Mouse (Mus musculus) MEL (cell line): ENCODE measurements around the gene Irs2. TPM values are rescaled to one million over a fixed set of nuclear protein-coding genes. Genes with fewer than 3 reads are reported as not detected.

Source experiments
- DNase-seq: peaks from one replicate; pipeline ENCODE4 v3.0.0; 2011; ENCODE audit warnings: low read depth, low spot score
- H3K27ac ChIP-seq: 2 replicates; pipeline ENCODE4 v1.5.1; 2012; ENCODE audit warnings: low read depth, mild to moderate bottlenecking, control low read depth, low read length, moderate library complexity; ENCODE audit not compliant: control insufficient read depth
- H3K27me3 ChIP-seq, 2 experiments: fragments of 150-350 bp in 1 of 2; sonication (generic) in 1 of 2; 2 replicates each; pipeline ENCODE4 v1.6.1; 2012; ENCODE audit warnings: low read length in 2 of 2, mild to moderate bottlenecking in 2 of 2, improper control_type of control experiment in 1 of 2, moderate library complexity in 1 of 2; ENCODE audit not compliant: insufficient read depth in 2 of 2, control insufficient read depth in 1 of 2
- H3K36me3 ChIP-seq, 2 experiments: 2 replicates each; pipeline ENCODE4 v1.6.1; 2012 to 2014; ENCODE audit warnings: low read length in 2 of 2, improper control_type of control experiment in 1 of 2, inconsistent platforms in 1 of 2, mild to moderate bottlenecking in 1 of 2; ENCODE audit not compliant: insufficient read depth in 2 of 2, control insufficient read depth in 1 of 2
- H3K4me1 ChIP-seq, 2 experiments: fragments of 150-350 bp in 1 of 2; sonication (generic) in 1 of 2; 2 replicates each; pipeline ENCODE4 v1.6.1; 2012; ENCODE audit warnings: low read length in 2 of 2, improper control_type of control experiment in 1 of 2, mild to moderate bottlenecking in 1 of 2; ENCODE audit not compliant: insufficient read depth in 2 of 2, control insufficient read depth in 1 of 2
- H3K4me3 ChIP-seq, 2 experiments: fragments of 150-350 bp in 1 of 2; sonication (generic) in 1 of 2; 2 replicates each; pipeline ENCODE4 v1.5.1; 2012; ENCODE audit warnings: low read depth in 2 of 2, low read length in 2 of 2, mild to moderate bottlenecking in 2 of 2, moderate library complexity in 2 of 2, control low read depth in 1 of 2, improper control_type of control experiment in 1 of 2; ENCODE audit not compliant: control insufficient read depth in 1 of 2, insufficient read depth in 1 of 2
- H3K79me2 ChIP-seq: 2 replicates; pipeline ENCODE4 v1.6.1; 2012; ENCODE audit warnings: mild to moderate bottlenecking, low read length, moderate library complexity; ENCODE audit not compliant: control insufficient read depth, poor library complexity, insufficient read depth
- H3K9ac ChIP-seq: 2 replicates; pipeline ENCODE4 v1.6.1; 2012; ENCODE audit warnings: low read depth, mild to moderate bottlenecking, control low read depth, low read length, moderate library complexity; ENCODE audit not compliant: control insufficient read depth, poor library complexity, severe bottlenecking
- H3K9me3 ChIP-seq: fragments of 150-350 bp; sonication (generic); replicated peaks from 2 replicates; pipeline ENCODE4 v1.6.1; 2012; ENCODE audit warnings: mild to moderate bottlenecking, low read length, improper control_type of control experiment, moderate library complexity; ENCODE audit not compliant: insufficient read depth
- BHLHE40 ChIP-seq: IDR thresholded peaks from 2 replicates; pipeline ENCODE4 v1.6.1; 2012; ENCODE audit warnings: low read depth, mild to moderate bottlenecking, inconsistent platforms, low read length, improper control_type of control experiment, borderline replicate concordance
- CHD1 ChIP-seq: IDR thresholded peaks from 2 replicates; pipeline ENCODE4 v1.6.1; 2012; ENCODE audit warnings: low read depth, mild to moderate bottlenecking, inconsistent platforms, low read length, improper control_type of control experiment
- E2F4 ChIP-seq: IDR thresholded peaks from 2 replicates; pipeline ENCODE4 v1.6.1; 2011; ENCODE audit warnings: low read depth, low read length, improper control_type of control experiment, borderline replicate concordance
- EP300 ChIP-seq, 2 experiments: IDR thresholded peaks; 2 replicates each; pipeline ENCODE4 v1.6.1; 2011; ENCODE audit warnings: improper control_type of control experiment in 2 of 2, low read length in 2 of 2, low read depth in 1 of 2, mild to moderate bottlenecking in 1 of 2
- ETS1 ChIP-seq: IDR thresholded peaks from 2 replicates; pipeline ENCODE4 v1.6.1; 2012; ENCODE audit warnings: low read depth, mild to moderate bottlenecking, inconsistent platforms, low read length, improper control_type of control experiment, moderate library complexity
- GABPA ChIP-seq: IDR thresholded peaks from 2 replicates; pipeline ENCODE4 v1.6.1; 2012; ENCODE audit warnings: low read depth, mild to moderate bottlenecking, inconsistent platforms, low read length, improper control_type of control experiment, moderate library complexity
- GATA1 ChIP-seq: IDR thresholded peaks from 2 replicates; pipeline ENCODE4 v1.6.1; 2011; ENCODE audit warnings: low read depth, low read length, improper control_type of control experiment
- HCFC1 ChIP-seq: IDR thresholded peaks from 2 replicates; pipeline ENCODE4 v1.6.1; 2012; ENCODE audit warnings: low read depth, mild to moderate bottlenecking, inconsistent platforms, low read length, improper control_type of control experiment, moderate library complexity
- JUND ChIP-seq: IDR thresholded peaks from 2 replicates; pipeline ENCODE4 v1.6.1; 2011; ENCODE audit warnings: low read depth, mild to moderate bottlenecking, improper control_type of control experiment, low read length
- KAT2A ChIP-seq: conservative IDR thresholded peaks from 2 replicates; pipeline ENCODE4 v1.6.1; 2012; ENCODE audit warnings: low read depth, low read length, improper control_type of control experiment, inconsistent platforms
- MAX ChIP-seq: IDR thresholded peaks from 2 replicates; pipeline ENCODE4 v1.6.1; 2011; ENCODE audit warnings: low read length, improper control_type of control experiment
- MEF2A ChIP-seq: IDR thresholded peaks from 2 replicates; pipeline ENCODE4 v1.6.1; 2014; ENCODE audit warnings: low read depth, mild to moderate bottlenecking, inconsistent platforms, low read length, improper control_type of control experiment; ENCODE audit not compliant: poor library complexity, insufficient replicate concordance, severe bottlenecking; ENCODE audit errors: extremely low read depth
- MXI1 ChIP-seq: IDR thresholded peaks from 2 replicates; pipeline ENCODE4 v1.6.1; 2011; ENCODE audit warnings: mild to moderate bottlenecking, low read depth, low read length, improper control_type of control experiment
- MYB ChIP-seq: IDR thresholded peaks from 2 replicates; pipeline ENCODE4 v1.6.1; 2011; ENCODE audit warnings: mild to moderate bottlenecking, low read depth, low read length, improper control_type of control experiment
- MYC ChIP-seq: IDR thresholded peaks from 2 replicates; pipeline ENCODE4 v1.6.1; 2011; ENCODE audit warnings: low read depth, mild to moderate bottlenecking, low read length, improper control_type of control experiment, moderate library complexity
- POLR2A ChIP-seq, 2 experiments: IDR thresholded peaks; 2 replicates each; pipeline ENCODE4 v1.6.1; 2011 to 2012; ENCODE audit warnings: low read length in 2 of 2, mild to moderate bottlenecking in 2 of 2, control low read depth in 1 of 2, improper control_type of control experiment in 1 of 2, low read depth in 1 of 2, moderate library complexity in 1 of 2; ENCODE audit not compliant: control insufficient read depth in 1 of 2, insufficient read depth in 1 of 2, poor library complexity in 1 of 2
- POLR2AphosphoS2 ChIP-seq: IDR thresholded peaks from 2 replicates; pipeline ENCODE4 v1.6.1; 2011; ENCODE audit warnings: low read length, improper control_type of control experiment
- RAD21 ChIP-seq: IDR thresholded peaks from 2 replicates; pipeline ENCODE4 v1.6.1; 2011; ENCODE audit warnings: mild to moderate bottlenecking, low read depth, low read length, improper control_type of control experiment
- RCOR1 ChIP-seq: IDR thresholded peaks from 2 replicates; pipeline ENCODE4 v1.6.1; 2012; ENCODE audit warnings: low read depth, mild to moderate bottlenecking, inconsistent platforms, low read length, improper control_type of control experiment
- SIN3A ChIP-seq: IDR thresholded peaks from 2 replicates; pipeline ENCODE4 v1.6.1; 2012; ENCODE audit warnings: low read length, improper control_type of control experiment, inconsistent platforms
- SMC3 ChIP-seq: IDR thresholded peaks from 2 replicates; pipeline ENCODE4 v1.6.1; 2011; ENCODE audit warnings: low read depth, low read length, improper control_type of control experiment
- TAL1 ChIP-seq: IDR thresholded peaks from 2 replicates; pipeline ENCODE4 v1.6.1; 2012; ENCODE audit warnings: mild to moderate bottlenecking, inconsistent platforms, low read length, moderate library complexity, mixed read lengths
- TBP ChIP-seq: IDR thresholded peaks from 2 replicates; pipeline ENCODE4 v1.8.0; 2011; ENCODE audit warnings: low read depth, low read length, improper control_type of control experiment
- USF1 ChIP-seq: IDR thresholded peaks from 2 replicates; pipeline ENCODE4 v1.6.1; 2014; ENCODE audit warnings: low read depth, mild to moderate bottlenecking, inconsistent platforms, low read length, improper control_type of control experiment, moderate library complexity
- USF2 ChIP-seq, 2 experiments: IDR thresholded peaks; 2 replicates each; pipeline ENCODE4 v1.6.1; 2011 to 2012; ENCODE audit warnings: improper control_type of control experiment in 2 of 2, low read length in 2 of 2, borderline replicate concordance in 1 of 2, inconsistent platforms in 1 of 2, low read depth in 1 of 2, mild to moderate bottlenecking in 1 of 2; ENCODE audit not compliant: insufficient read depth in 1 of 2
- ZKSCAN1 ChIP-seq: IDR thresholded peaks from 2 replicates; pipeline ENCODE4 v1.6.1; 2012; ENCODE audit warnings: low read depth, mild to moderate bottlenecking, inconsistent platforms, low read length, improper control_type of control experiment, moderate library complexity
- ZMIZ1 ChIP-seq: IDR thresholded peaks from 2 replicates; pipeline ENCODE4 v1.6.1; 2012; ENCODE audit warnings: low read depth, mild to moderate bottlenecking, inconsistent platforms, low read length, improper control_type of control experiment, moderate library complexity
- ZNF384 ChIP-seq: IDR thresholded peaks from 2 replicates; pipeline ENCODE4 v1.6.1; 2012; ENCODE audit warnings: low read depth, mild to moderate bottlenecking, inconsistent platforms, low read length, improper control_type of control experiment
- polyA plus RNA-seq, 2 experiments: library from polyadenylated mRNA; stranded (reverse) in 1 of 2; unstranded in 1 of 2; fragments of >175 nt in 1 of 2; fragments of >200 nt in 1 of 2; gene quantifications; 2 replicates each; pipeline versions ENCODE4 v1.2.1 to v1.2.4; 2012; ENCODE audit warnings: low replicate concordance in 2 of 2, low read depth in 1 of 2; ENCODE audit not compliant: insufficient read length in 2 of 2, insufficient read depth in 1 of 2, missing spikeins in 1 of 2
- total RNA-seq: library from RNA; depleted of rRNA; stranded (reverse); fragments of 300-350 nt; gene quantifications from 2 replicates; pipeline ENCODE4 v1.2.3, GENCODE M21; 2012

Irs2 gene
- total and polyA plus RNA-seq, 3 experiments: 16.4 to 23.1 TPM; not detected in 1

GRCm38 (mm10) chr8:11001062-11001549 is 7.2 kb downstream of the Irs2 start (continued):
- TF ChIP-seq SMC3 (no peak), GABPA (no peak), RCOR1 (peak; percentile 31; the same call in 1 of the 2 replicates), BHLHE40 (peak; percentile 93), MYB (no peak), CHD1 (no peak), MYC (no peak; the same call in 1 of the 2 replicates)

- no peaks in the 10 kb centered on the region for H3K27me3 ChIP-seq
- H3K36me3 ChIP-seq: peaks cover 0 to 67% of the 10 kb centered on the region in 2 experiments; a peak in 2 of 4 replicates
- no peak overlapping the region for H3K27ac ChIP-seq
- no peak overlapping the region for H3K4me3 ChIP-seq
- peaks cover 43 to 60% of the 10 kb centered on the region in 2 experiments for H3K4me1 ChIP-seq
- no peak for DNase-seq
- TF ChIP-seq ZNF384 (no peak), POLR2AphosphoS2 (no peak), USF1 (no peak), TAL1 (no peak), HCFC1 (no peak), BHLHE40 (no peak), POLR2A (IDR thresholded peaks at IDR 0.05; ENCODE audit: control insufficient read depth in 1 of 2, insufficient read depth in 1 of 2, low read depth in 1 of 2, low read length in 2 of 2, poor library complexity in 1 of 2) (no peak), E2F4 (no peak), MYB (no peak), SIN3A (no peak), ZKSCAN1 (no peak)
- no peak overlapping the region; the same call in 1 of the 2 replicates for H3K9ac ChIP-seq
- H3K9me3 ChIP-seq: no peaks in the 10 kb centered on the region
- peaks cover 81% of the 10 kb centered on the region for H3K79me2 ChIP-seq
Measured at GRCm38 (mm10) chr8:10999538-10999937, 8.7 kb downstream of the Irs2 start.

GRCm38 (mm10) chr8:10996247-10996646 is 12.0 kb downstream of the Irs2 start:
- Histone ChIP-seq H3K4me3 (no peak overlapping the region; a peak in 1 of 4 replicates), H3K4me1 (peaks cover 45 to 74% of the 10 kb centered on the region in 2 experiments), H3K27ac (peak overlapping the region; percentile 93), H3K79me2 (peaks cover 74% of the 10 kb centered on the region), H3K9ac (peak overlapping the region; percentile 48; the same call in 1 of the 2 replicates), H3K9me3 (no peaks in the 10 kb centered on the region), H3K27me3 (no peaks in the 10 kb centered on the region), H3K36me3 (peaks cover 0 to 85% of the 10 kb centered on the region in 2 experiments; a peak in 2 of 4 replicates)
- DNase-seq: peak; percentile 87
- TF ChIP-seq MEF2A (no peak), USF1 (no peak), MXI1 (no peak), ETS1 (peak; percentile 81), ZMIZ1 (no peak; the same call in 1 of the 2 replicates), JUND (peak; percentile 87; the same call in 1 of the 2 replicates), TAL1 (peak; percentile 87), USF2 (IDR thresholded peaks at IDR 0.05; ENCODE audit: borderline replicate concordance in 1 of 2, insufficient read depth in 1 of 2, low read depth in 1 of 2, low read length in 2 of 2) (no peak), SIN3A (peak; percentile 75), SMC3 (no peak), GATA1 (peak; percentile 85), KAT2A (no peak), TBP (no peak), RAD21 (no peak), MAX (no peak), HCFC1 (no peak), CHD1 (no peak), RCOR1 (peak; percentile 75), EP300 (IDR thresholded peaks at IDR 0.05; ENCODE audit: low read depth in 1 of 2, low read length in 2 of 2) (peak; percentile 84 to 94)
